Mouse (Mus musculus) gastrocnemius, postnatal 14 days (tissue): ENCODE measurements around the gene Ado. TPM values are rescaled to one million over a fixed set of nuclear protein-coding genes. Genes with fewer than 3 reads are reported as not detected.

Experiments
- DNase-seq: peaks from one replicate; pipeline ENCODE4 v3.0.0; 2021; ENCODE audit warnings: mixed read lengths
- intact Hi-C: fragments of 180-260 bp; cut with DNase I; formaldehyde crosslinking; loops from one replicate; pipeline ENCODE4 v1.15.1; 2025; ENCODE audit warnings: low total_unique reads
- total RNA-seq, 2 experiments: library from RNA; stranded (reverse); gene quantifications; 2 replicates each; pipeline ENCODE4 v1.2.3; 2021

Gene Ado
- total RNA-seq, 2 experiments from 2014 or later: 17.7 to 20.8 TPM

GRCm38 (mm10) chr10:67538106-67538505 lies 10.6 kb downstream of the Ado start:
- no peak for DNase-seq
- intact Hi-C loops: loop anchor here (5.0 to 10.0 kb wide), 2 partner anchors 189 to 317 kb away; no protein-coding TSS in a partner anchor

GRCm38 (mm10) chr10:67537151-67537994 lies 11.4 kb downstream of the Ado start:
- intact Hi-C loops: loop anchor here (5.0 to 10.0 kb wide), 2 partner anchors 190 to 317 kb away; no protein-coding TSS in a partner anchor
- DNase-seq: peak; percentile 93

GRCm38 (mm10) chr10:67536621-67537141 lies 12.1 kb downstream of the Ado start:
- DNase-seq: peak; percentile 72
- intact Hi-C loops: loop anchor here (5.0 to 10.0 kb wide), 2 partner anchors 191 to 318 kb away; no protein-coding TSS in a partner anchor

- intact Hi-C loops: loop anchor here (5.0 to 10.0 kb wide), 2 partner anchors 191 to 319 kb away; no protein-coding TSS in a partner anchor
- DNase-seq: peak; percentile 79
These were observed 12.8 kb downstream of the Ado start for GRCm38 (mm10) chr10:67535972-67536371.

GRCm38 (mm10) chr10:67535256-67535655 lies 13.5 kb downstream of the Ado start, which contains the start of gene Egr2:
Gene Egr2, plus strand, starts transcription at chr10:67535475.
- intact Hi-C loops: loop anchor here (5.0 to 10.0 kb wide), 2 partner anchors 192 to 320 kb away; no protein-coding TSS in a partner anchor
- DNase-seq: peak; percentile 40

- intact Hi-C loops: loop anchor here (5.0 to 10.0 kb wide), 2 partner anchors 207 to 325 kb away; no protein-coding TSS in a partner anchor
- no peak for DNase-seq
These were observed 19.0 kb downstream of the Ado start for GRCm38 (mm10) chr10:67529769-67530168.

GRCm38 (mm10) chr10:67526435-67526834 lies 22.3 kb downstream of the Ado start:
- intact Hi-C loops: no loop called here
- no peak for DNase-seq

- intact Hi-C loops: no loop called here
- no peak for DNase-seq
These were observed 24.1 kb downstream of the Ado start for GRCm38 (mm10) chr10:67524694-67525093.

- intact Hi-C loops: no loop called here
These were observed 24.6 kb downstream of the Ado start for GRCm38 (mm10) chr10:67524130-67524529.

GRCm38 (mm10) chr10:67518733-67519132 lies 30.0 kb downstream of the Ado start:
- DNase-seq: no peak

More at GRCm38 (mm10) chr10:67524130-67524529, 24.6 kb downstream of the Ado start:
- DNase-seq: no peak

GRCm38 (mm10) chr10:67512871-67513270 lies 35.9 kb downstream of the Ado start:
- intact Hi-C loops: no loop called here
- no peak for DNase-seq

More at GRCm38 (mm10) chr10:67518733-67519132, 30.0 kb downstream of the Ado start:
- intact Hi-C loops: no loop called here

- intact Hi-C loops: no loop called here
- DNase-seq: no peak
These were observed 36.5 kb downstream of the Ado start for GRCm38 (mm10) chr10:67512211-67512610.

GRCm38 (mm10) chr10:67505248-67505647 lies 43.5 kb downstream of the Ado start:
- no peak for DNase-seq
- intact Hi-C loops: no loop called here

- no peak for DNase-seq
- intact Hi-C loops: no loop called here
These were observed 44.7 kb downstream of the Ado start for GRCm38 (mm10) chr10:67504046-67504445.

GRCm38 (mm10) chr10:67503320-67503995 lies 45.3 kb downstream of the Ado start:
- DNase-seq: no peak

GRCm38 (mm10) chr10:67497951-67498350 lies 50.8 kb downstream of the Ado start:
- intact Hi-C loops: no loop called here
- DNase-seq: no peak

More at GRCm38 (mm10) chr10:67503320-67503995, 45.3 kb downstream of the Ado start:
- intact Hi-C loops: no loop called here

- intact Hi-C loops: no loop called here
- no peak for DNase-seq
These were observed 51.4 kb downstream of the Ado start for GRCm38 (mm10) chr10:67497144-67497892.
